Mouse (Mus musculus): Measurements from ENCODE around the gene Snrnp25. TPM values are rescaled to one million over a fixed set of nuclear protein-coding genes. Genes with fewer than 3 reads are reported as not detected.

The Snrnp25 gene
- polyA plus RNA-seq, 1 experiment from 2014 or later: 45.6 TPM

DNA sequence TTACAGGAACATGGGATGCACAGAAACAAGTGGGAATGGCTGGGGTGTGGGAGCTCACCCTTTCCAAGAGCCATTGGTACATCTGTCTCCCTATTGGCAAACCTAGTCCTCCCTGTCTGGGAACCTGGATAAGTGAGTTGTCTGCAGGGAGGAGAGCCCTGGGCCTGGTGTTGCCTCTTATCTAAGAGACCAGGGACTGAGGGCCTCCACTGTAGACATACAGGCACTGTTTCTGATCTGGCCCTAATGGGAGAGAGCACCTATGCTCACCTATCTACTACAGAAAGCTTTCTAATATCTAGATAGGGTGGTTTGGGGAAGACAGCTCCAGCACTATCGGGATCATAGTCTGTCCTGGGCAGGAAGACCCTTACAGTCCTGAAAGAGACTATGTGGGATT lies 50.9 kb downstream of the Snrnp25 start:
- Histone ChIP-seq H3K27ac (no peak overlapping the region), H3K9ac (no peak overlapping the region), H3K9me3 (no peaks in the 10 kb centered on the region), H3K4me1 (no peaks in the 10 kb centered on the region), H3K27me3 (no peaks in the 10 kb centered on the region), H3K4me3 (no peak overlapping the region), H3K36me3 (peaks cover 45% of the 10 kb centered on the region), H3K4me2 (no peak overlapping the region)
- ATAC-seq (ENCODE audit: insufficient number of reproducible peaks, low FRiP score, low TSS enrichment, low read depth): no peak
- WGBS: 93% methylated on average over 1 of the region's 1 CpGs

DNA sequence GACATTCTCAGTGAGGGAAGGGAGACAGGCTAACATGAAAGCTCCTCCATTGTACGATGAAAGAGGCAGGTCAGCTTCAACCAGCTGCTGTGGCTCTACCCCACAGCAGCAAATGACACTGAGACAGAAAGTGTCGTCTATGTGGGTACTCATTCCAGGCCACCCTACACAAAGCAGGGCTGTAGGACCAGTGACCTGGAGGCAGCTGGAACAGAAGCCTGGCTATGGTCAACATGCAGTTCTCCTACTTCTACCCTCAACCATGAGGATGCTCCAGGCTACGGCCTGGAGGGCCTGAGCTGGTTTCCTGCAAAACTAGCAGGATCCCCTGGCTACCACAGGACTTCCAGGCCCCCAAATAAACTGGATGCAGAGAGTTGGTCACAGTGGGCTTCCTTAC lies 51.4 kb downstream of the Snrnp25 start:
- no peak overlapping the region for H3K4me2 ChIP-seq
- H3K4me3 ChIP-seq: no peak overlapping the region
- peaks cover 43% of the 10 kb centered on the region for H3K36me3 ChIP-seq
- H3K9ac ChIP-seq: no peak overlapping the region
- H3K27me3 ChIP-seq: no peaks in the 10 kb centered on the region
- no peak overlapping the region for H3K27ac ChIP-seq
- WGBS: 88% methylated on average over 3 of the region's 3 CpGs
- no peak for ATAC-seq (ENCODE audit: insufficient number of reproducible peaks, low FRiP score, low TSS enrichment, low read depth)
- H3K9me3 ChIP-seq: no peaks in the 10 kb centered on the region
- no peaks in the 10 kb centered on the region for H3K4me1 ChIP-seq

Other genes with a start within 250 kb of the Snrnp25 start
- gene 4930524B15Rik, start 239.8 kb upstream of the Snrnp25 start, polyA plus RNA-seq (2015; fragmentation: Nextera tagmentation; extraction: Ambion mirVana): 0.14 TPM in 1 of 2 replicates, not detected in the other
- gene Nsg2, start 205.0 kb upstream of the Snrnp25 start, polyA plus RNA-seq (2015; fragmentation: Nextera tagmentation; extraction: Ambion mirVana): 6.3 TPM in 2 replicates
- gene Il9r, start 5.1 kb upstream of the Snrnp25 start, polyA plus RNA-seq (2015; fragmentation: Nextera tagmentation; extraction: Ambion mirVana): 0.31 and 0.55 TPM in 2 replicates
- gene Rhbdf1, start 16.9 kb downstream of the Snrnp25 start, polyA plus RNA-seq (2015; fragmentation: Nextera tagmentation; extraction: Ambion mirVana): 83.7 and 87.5 TPM in 2 replicates
- gene Mpg, start 21.1 kb downstream of the Snrnp25 start, polyA plus RNA-seq (2015; fragmentation: Nextera tagmentation; extraction: Ambion mirVana): 39.4 and 40.0 TPM in 2 replicates
- gene Nprl3, start 62.3 kb downstream of the Snrnp25 start, polyA plus RNA-seq (2015; fragmentation: Nextera tagmentation; extraction: Ambion mirVana): 34.7 and 41.8 TPM in 2 replicates
- gene Hba-x, start 71.0 kb downstream of the Snrnp25 start, polyA plus RNA-seq (2015; fragmentation: Nextera tagmentation; extraction: Ambion mirVana): 54.8 and 106 TPM in 2 replicates
- 6,189 and 6,336 TPM in 2 replicates for gene Hba-a1, start 78.1 kb downstream of the Snrnp25 start, polyA plus RNA-seq (2015; fragmentation: Nextera tagmentation; extraction: Ambion mirVana)
- 1.1 TPM in 2 replicates for gene Hbq1b, start 81.5 kb downstream of the Snrnp25 start, polyA plus RNA-seq (2015; fragmentation: Nextera tagmentation; extraction: Ambion mirVana)
- gene Hba-a2, start 91.1 kb downstream of the Snrnp25 start, polyA plus RNA-seq (2015; fragmentation: Nextera tagmentation; extraction: Ambion mirVana): 16,413 and 16,715 TPM in 2 replicates
- gene Hbq1a, start 94.7 kb downstream of the Snrnp25 start, polyA plus RNA-seq (2015; fragmentation: Nextera tagmentation; extraction: Ambion mirVana): 0.78 and 0.79 TPM in 2 replicates
- 28.4 and 28.6 TPM in 2 replicates for gene Sh3pxd2b, start 142.4 kb downstream of the Snrnp25 start, polyA plus RNA-seq (2015; fragmentation: Nextera tagmentation; extraction: Ambion mirVana)
- 90.6 and 97.1 TPM in 2 replicates for gene Ubtd2, start 250.0 kb downstream of the Snrnp25 start, polyA plus RNA-seq (2015; fragmentation: Nextera tagmentation; extraction: Ambion mirVana)

Measured in limb, embryonic 15.5 days (tissue).